Mouse (Mus musculus) liver, embryonic 14.5 days (tissue): Measurements from ENCODE around the gene Hist2h3b. TPM values are rescaled to one million over a fixed set of nuclear protein-coding genes. Genes with fewer than 3 reads are reported as not detected.

Experiments
- ATAC-seq: fragments of 200-750 bp; cut with Nextera tagmentation; 2 replicates; pipeline ENCODE4 v1.8.0; 2017; ENCODE audit warnings: moderate number of reproducible peaks, mild to moderate bottlenecking, moderate library complexity; ENCODE audit not compliant: insufficient read depth
- DNase-seq, 3 experiments: peaks; one replicate each; pipeline ENCODE4 v3.0.0-alpha.2; 2012 to 2013; ENCODE audit warnings: low read depth in 3 of 3, low spot score in 3 of 3
- H3K27ac ChIP-seq: fragments of 300-500 bp; sonication (generic); 2 replicates; pipeline ENCODE4 v1.5.1; 2014; ENCODE audit warnings: moderate library complexity, mild to moderate bottlenecking, control low read depth, inconsistent platforms
- H3K27me3 ChIP-seq: fragments of 300-500 bp; sonication (generic); 2 replicates; pipeline ENCODE4 v1.6.1; 2014; ENCODE audit warnings: mild to moderate bottlenecking, low read length, moderate library complexity; ENCODE audit not compliant: control insufficient read depth, insufficient read depth
- H3K36me3 ChIP-seq: fragments of 300-500 bp; sonication (generic); replicated peaks from 2 replicates; pipeline ENCODE4 v1.6.1; 2014; ENCODE audit warnings: low read depth; ENCODE audit not compliant: control insufficient read depth, insufficient read depth
- H3K4me1 ChIP-seq, 2 experiments: fragments of 200-500 bp in 1 of 2; fragments of 300-500 bp in 1 of 2; sonication (generic) in 1 of 2; replicated peaks; 2 replicates each; pipeline ENCODE4 v1.6.1; 2012 to 2014; ENCODE audit warnings: antibody characterized with exemption in 1 of 2, inconsistent platforms in 1 of 2, low read length in 1 of 2; ENCODE audit not compliant: control insufficient read depth in 2 of 2, insufficient read depth in 2 of 2
- H3K4me2 ChIP-seq: fragments of 300-500 bp; sonication (generic); 2 replicates; pipeline ENCODE4 v1.6.1; 2014; ENCODE audit warnings: low read depth, mild to moderate bottlenecking, control low read depth, moderate library complexity
- H3K4me3 ChIP-seq, 2 experiments: fragments of 200-500 bp in 1 of 2; fragments of 300-500 bp in 1 of 2; sonication (generic) in 1 of 2; 2 replicates each; pipeline ENCODE4 v1.5.1; 2012 to 2014; ENCODE audit warnings: low read depth in 2 of 2, low read length in 2 of 2, mild to moderate bottlenecking in 2 of 2, control low read depth in 1 of 2, inconsistent platforms in 1 of 2, moderate library complexity in 1 of 2; ENCODE audit not compliant: insufficient read depth in 1 of 2
- H3K9ac ChIP-seq: fragments of 300-500 bp; sonication (generic); replicated peaks from 2 replicates; pipeline ENCODE4 v1.6.1; 2014; ENCODE audit warnings: mild to moderate bottlenecking, control low read depth, moderate library complexity
- H3K9me3 ChIP-seq: fragments of 300-500 bp; sonication (generic); 2 replicates; pipeline ENCODE4 v1.6.1; 2016; ENCODE audit warnings: low read length, mixed read lengths; ENCODE audit not compliant: control insufficient read depth
- CTCF ChIP-seq: IDR thresholded peaks from 2 replicates; pipeline ENCODE4 v1.5.1; 2016; ENCODE audit warnings: antibody characterized with exemption, low read depth, control low read depth
- EP300 ChIP-seq: IDR thresholded peaks from 2 replicates; pipeline ENCODE4 v1.6.1; 2016; ENCODE audit warnings: antibody characterized with exemption, low read depth
- WGBS: fragments of 180-500 bp; shearing (Covaris S2); extraction: QIAGEN DNeasy Blood & Tissue Kit; methylation state at CpG from one replicate; pipeline ENCODE4 v1.1.7; 2014; ENCODE audit not compliant: insufficient replicate concordance; 5-methylcytosine and 5-hydroxymethylcytosine counted together
- microRNA-seq: library from miRNA; unstranded; fragments of <30 nt; microRNA quantifications from one replicate; pipeline ENCODE4, GENCODE M21; 2016
- polyA plus RNA-seq, 2 experiments: library from polyadenylated mRNA; depleted of rRNA in 1 of 2; stranded (reverse) in 1 of 2; unstranded in 1 of 2; fragments of >200 nt; fragmentation: Nextera tagmentation in 1 of 2; extraction: Ambion mirVana in 1 of 2; gene quantifications; 2 replicates each; pipeline versions ENCODE4 v1.2.1 to v1.2.3; 2012 to 2014

Hist2h3b gene
- polyA plus RNA-seq, 2 experiments = 68.0 to 100 TPM

DNA sequence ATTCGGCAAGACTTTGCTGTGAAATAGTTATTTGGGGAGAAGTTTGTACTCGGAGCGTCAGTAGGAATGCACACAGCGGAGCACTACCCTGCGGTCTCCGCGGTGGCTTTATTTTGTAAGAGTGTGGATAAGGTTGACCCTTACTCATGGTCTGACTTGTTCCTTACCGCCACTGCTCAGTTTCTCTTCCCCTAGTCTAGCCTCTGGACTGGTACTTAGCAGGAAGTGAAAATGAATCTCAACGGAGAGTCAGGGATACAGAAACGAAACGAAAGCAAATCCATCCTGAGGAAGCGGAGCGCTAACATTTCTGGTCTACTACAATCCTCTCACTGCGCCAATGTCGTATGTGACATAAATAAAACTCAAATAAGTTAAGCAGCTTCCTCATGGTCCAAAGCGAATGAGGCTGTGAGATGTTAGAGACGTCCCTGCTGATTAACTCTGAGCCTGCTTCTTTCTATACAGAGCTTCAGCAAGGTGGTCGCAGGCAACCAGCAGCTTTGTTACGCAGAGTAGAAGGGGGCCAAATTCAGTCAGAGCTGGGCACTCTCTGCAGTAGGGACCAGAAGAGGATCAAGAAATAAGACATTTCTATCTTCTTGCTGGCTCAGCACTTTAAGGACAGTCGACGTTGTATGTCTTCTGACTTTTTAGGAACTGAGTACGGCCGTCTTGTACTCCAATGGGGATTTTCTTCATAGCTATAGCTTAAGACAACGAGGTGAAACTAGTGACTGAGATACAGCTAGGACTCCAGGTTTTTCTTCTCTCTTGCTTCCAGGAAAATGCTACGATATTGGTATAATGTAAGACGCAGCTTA, 32.5 kb downstream of the Hist2h3b start:
- 54% methylated on average over 26 of the region's 26 CpGs for WGBS
- Histone ChIP-seq H3K36me3 (no peaks in the 10 kb centered on the region), H3K27ac (no peak overlapping the region), H3K4me3 (peak overlapping the region; percentile 4 to 39; a peak in 2 of 4 replicates), H3K9me3 (no peaks in the 10 kb centered on the region), H3K27me3 (no peaks in the 10 kb centered on the region; the same call in 1 of the 2 replicates), H3K4me1 (no peaks in the 10 kb centered on the region; a peak in 1 of 4 replicates), H3K9ac (no peak overlapping the region), H3K4me2 (peak overlapping the region; percentile 34)
- TF ChIP-seq EP300 (no peak), CTCF (no peak)
- DNase-seq = no peak
- no peak for ATAC-seq

GRCm38 (mm10) chr3:96302076-96302475, 33.6 kb downstream of the Hist2h3b start:
- DNase-seq (no peak), ATAC-seq (no peak)
- WGBS = 67% methylated on average over 5 of the region's 5 CpGs
- Histone ChIP-seq H3K36me3 (no peaks in the 10 kb centered on the region), H3K27ac (no peak overlapping the region), H3K4me3 (no peak overlapping the region), H3K4me2 (no peak overlapping the region), H3K9ac (no peak overlapping the region), H3K27me3 (no peaks in the 10 kb centered on the region; the same call in 1 of the 2 replicates), H3K4me1 (no peaks in the 10 kb centered on the region; a peak in 1 of 4 replicates), H3K9me3 (no peaks in the 10 kb centered on the region)
- no peak for TF ChIP-seq EP300
- TF ChIP-seq CTCF = no peak

- no peak for TF ChIP-seq EP300
- no peak for TF ChIP-seq CTCF
- no peak for ATAC-seq
Measured at GRCm38 (mm10) chr3:96306506-96306905, 38.1 kb downstream of the Hist2h3b start.

GRCm38 (mm10) chr3:96309441-96309840, 41.0 kb downstream of the Hist2h3b start:
- TF ChIP-seq EP300 (no peak), CTCF (no peak)
- ATAC-seq (no peak), DNase-seq (no peak)
- H3K27me3 ChIP-seq = no peaks in the 10 kb centered on the region
- H3K4me3 ChIP-seq = no peak overlapping the region
- H3K9ac ChIP-seq = no peak overlapping the region
- H3K4me2 ChIP-seq = no peak overlapping the region
- peaks cover 0 to 2% of the 10 kb centered on the region in 2 experiments; a peak in 1 of 4 replicates for H3K4me1 ChIP-seq
- H3K27ac ChIP-seq = no peak overlapping the region
- H3K9me3 ChIP-seq = no peaks in the 10 kb centered on the region
- WGBS = 35% methylated on average over 3 of the region's 3 CpGs
- no peaks in the 10 kb centered on the region for H3K36me3 ChIP-seq

More at GRCm38 (mm10) chr3:96306506-96306905, 38.1 kb downstream of the Hist2h3b start:
- Histone ChIP-seq H3K27me3 (no peaks in the 10 kb centered on the region), H3K4me3 (no peak overlapping the region), H3K4me2 (no peak overlapping the region), H3K4me1 (no peaks in the 10 kb centered on the region; a peak in 1 of 4 replicates), H3K9me3 (no peaks in the 10 kb centered on the region), H3K9ac (no peak overlapping the region), H3K27ac (no peak overlapping the region), H3K36me3 (no peaks in the 10 kb centered on the region)
- 46% methylated on average over 9 of the region's 9 CpGs for WGBS
- DNase-seq = no peak

- Histone ChIP-seq H3K27me3 (no peaks in the 10 kb centered on the region), H3K9ac (no peak overlapping the region), H3K4me1 (peaks cover 0 to 2% of the 10 kb centered on the region in 2 experiments; a peak in 1 of 4 replicates), H3K4me3 (no peak overlapping the region), H3K36me3 (no peaks in the 10 kb centered on the region), H3K4me2 (no peak overlapping the region), H3K9me3 (no peaks in the 10 kb centered on the region), H3K27ac (no peak overlapping the region)
- 53% methylated on average over 8 of the region's 8 CpGs for WGBS
- TF ChIP-seq EP300 (no peak), CTCF (no peak)
- DNase-seq (no peak), ATAC-seq (no peak)
Measured at GRCm38 (mm10) chr3:96312341-96313098, 44.1 kb downstream of the Hist2h3b start.

Small RNAs within 50 kb of the gene (microRNA-seq; reads per million reads assigned to microRNA genes)
- gene Gm44492 = not detected
- gene Gm47311 = not detected
- gene Gm47313 = not detected

Other genes with a start within 250 kb of the Hist2h3b start
- 4.8 and 6.6 TPM in 2 replicates for gene Vps45, start 210.2 kb upstream of the Hist2h3b start, polyA plus RNA-seq (2012; rRNA removed)
- gene Vps45, start 210.2 kb upstream of the Hist2h3b start, polyA plus RNA-seq (2014; fragmentation: Nextera tagmentation; extraction: Ambion mirVana) = 9.0 and 9.8 TPM in 2 replicates
- 2.8 and 3.5 TPM in 2 replicates for gene Otud7b, start 164.1 kb upstream of the Hist2h3b start, polyA plus RNA-seq (2012; rRNA removed)
- gene Otud7b, start 164.1 kb upstream of the Hist2h3b start, polyA plus RNA-seq (2014; fragmentation: Nextera tagmentation; extraction: Ambion mirVana) = 5.2 and 8.4 TPM in 2 replicates
- 2.7 and 2.8 TPM in 2 replicates for gene Mtmr11, start 106.7 kb upstream of the Hist2h3b start, polyA plus RNA-seq (2012; rRNA removed)
- gene Mtmr11, start 106.7 kb upstream of the Hist2h3b start, polyA plus RNA-seq (2014; fragmentation: Nextera tagmentation; extraction: Ambion mirVana) = 1.9 and 2.1 TPM in 2 replicates
- gene Sf3b4, start 96.3 kb upstream of the Hist2h3b start, polyA plus RNA-seq (2012; rRNA removed) = 48.2 and 54.2 TPM in 2 replicates
- gene Sf3b4, start 96.3 kb upstream of the Hist2h3b start, polyA plus RNA-seq (2014; fragmentation: Nextera tagmentation; extraction: Ambion mirVana) = 75.4 and 83.8 TPM in 2 replicates
- gene Sv2a, start 87.5 kb upstream of the Hist2h3b start, polyA plus RNA-seq (2012; rRNA removed) = 0.39 and 0.48 TPM in 2 replicates
- 0.10 and 0.39 TPM in 2 replicates for gene Sv2a, start 87.5 kb upstream of the Hist2h3b start, polyA plus RNA-seq (2014; fragmentation: Nextera tagmentation; extraction: Ambion mirVana)
- gene Bola1, start 48.9 kb upstream of the Hist2h3b start, polyA plus RNA-seq (2012; rRNA removed) = 32.2 and 34.0 TPM in 2 replicates
- gene Bola1, start 48.9 kb upstream of the Hist2h3b start, polyA plus RNA-seq (2014; fragmentation: Nextera tagmentation; extraction: Ambion mirVana) = 49.4 and 49.7 TPM in 2 replicates
- 0.68 TPM in 1 of 2 replicates, not detected in the other for gene Hist2h2ab, start 48.8 kb upstream of the Hist2h3b start, polyA plus RNA-seq (2012; rRNA removed)
- gene Hist2h2ab, start 48.8 kb upstream of the Hist2h3b start, polyA plus RNA-seq (2014; fragmentation: Nextera tagmentation; extraction: Ambion mirVana) = 0.52 TPM in 1 of 2 replicates, not detected in the other
- gene Hist2h2ac, start 47.8 kb upstream of the Hist2h3b start, polyA plus RNA-seq (2012; rRNA removed) = 18.5 and 20.7 TPM in 2 replicates
- gene Hist2h2ac, start 47.8 kb upstream of the Hist2h3b start, polyA plus RNA-seq (2014; fragmentation: Nextera tagmentation; extraction: Ambion mirVana) = 14.0 and 18.2 TPM in 2 replicates
- 8.7 and 8.9 TPM in 2 replicates for gene Hist2h2be, start 47.5 kb upstream of the Hist2h3b start, polyA plus RNA-seq (2012; rRNA removed)
- 6.4 and 9.1 TPM in 2 replicates for gene Hist2h2be, start 47.5 kb upstream of the Hist2h3b start, polyA plus RNA-seq (2014; fragmentation: Nextera tagmentation; extraction: Ambion mirVana)
- gene Hist2h3c2, start 29.5 kb upstream of the Hist2h3b start, polyA plus RNA-seq (2012; rRNA removed) = 91.6 and 122 TPM in 2 replicates
- gene Hist2h3c2, start 29.5 kb upstream of the Hist2h3b start, polyA plus RNA-seq (2014; fragmentation: Nextera tagmentation; extraction: Ambion mirVana) = 13.6 and 14.6 TPM in 2 replicates
- 32.9 and 34.5 TPM in 2 replicates for gene Hist2h2aa2, start 28.4 kb upstream of the Hist2h3b start, polyA plus RNA-seq (2012; rRNA removed)
- gene Hist2h2aa2, start 28.4 kb upstream of the Hist2h3b start, polyA plus RNA-seq (2014; fragmentation: Nextera tagmentation; extraction: Ambion mirVana) = 34.2 and 39.0 TPM in 2 replicates
- gene Hist2h2aa1, start 23.2 kb upstream of the Hist2h3b start, polyA plus RNA-seq (2012; rRNA removed) = 45.7 and 46.3 TPM in 2 replicates
- 32.0 TPM in 2 replicates for gene Hist2h2aa1, start 23.2 kb upstream of the Hist2h3b start, polyA plus RNA-seq (2014; fragmentation: Nextera tagmentation; extraction: Ambion mirVana)
- 2.4 and 3.6 TPM in 2 replicates for gene Hist2h3c1, start 22.0 kb upstream of the Hist2h3b start, polyA plus RNA-seq (2012; rRNA removed)
- 2.6 and 5.7 TPM in 2 replicates for gene Hist2h3c1, start 22.0 kb upstream of the Hist2h3b start, polyA plus RNA-seq (2014; fragmentation: Nextera tagmentation; extraction: Ambion mirVana)
- gene Hist2h4, start 5.3 kb upstream of the Hist2h3b start, polyA plus RNA-seq (2012; rRNA removed) = 12.2 and 16.3 TPM in 2 replicates
- 15.1 TPM in 2 replicates for gene Hist2h4, start 5.3 kb upstream of the Hist2h3b start, polyA plus RNA-seq (2014; fragmentation: Nextera tagmentation; extraction: Ambion mirVana)
- gene Hist2h2bb, start 1.1 kb downstream of the Hist2h3b start, polyA plus RNA-seq (2012; rRNA removed) = 9.5 and 16.9 TPM in 2 replicates
- gene Hist2h2bb, start 1.1 kb downstream of the Hist2h3b start, polyA plus RNA-seq (2014; fragmentation: Nextera tagmentation; extraction: Ambion mirVana) = 23.3 and 24.5 TPM in 2 replicates
- gene Fcgr1, start 25.3 kb downstream of the Hist2h3b start, polyA plus RNA-seq (2012; rRNA removed) = 2.8 and 3.3 TPM in 2 replicates
- gene Fcgr1, start 25.3 kb downstream of the Hist2h3b start, polyA plus RNA-seq (2014; fragmentation: Nextera tagmentation; extraction: Ambion mirVana) = 4.8 and 5.6 TPM in 2 replicates
- gene BC107364, start 183.7 kb downstream of the Hist2h3b start, polyA plus RNA-seq (2012; rRNA removed) = not detected in 2 replicates
- not detected in 2 replicates for gene BC107364, start 183.7 kb downstream of the Hist2h3b start, polyA plus RNA-seq (2014; fragmentation: Nextera tagmentation; extraction: Ambion mirVana)